Mouse (Mus musculus) cerebellum, adult 11 months (tissue): Measurements from ENCODE around the gene Git1.

ENCODE experiments used
- DNase-seq: peaks from one replicate; pipeline ENCODE4 v3.0.0; 2022

Git1 gene

DNA sequence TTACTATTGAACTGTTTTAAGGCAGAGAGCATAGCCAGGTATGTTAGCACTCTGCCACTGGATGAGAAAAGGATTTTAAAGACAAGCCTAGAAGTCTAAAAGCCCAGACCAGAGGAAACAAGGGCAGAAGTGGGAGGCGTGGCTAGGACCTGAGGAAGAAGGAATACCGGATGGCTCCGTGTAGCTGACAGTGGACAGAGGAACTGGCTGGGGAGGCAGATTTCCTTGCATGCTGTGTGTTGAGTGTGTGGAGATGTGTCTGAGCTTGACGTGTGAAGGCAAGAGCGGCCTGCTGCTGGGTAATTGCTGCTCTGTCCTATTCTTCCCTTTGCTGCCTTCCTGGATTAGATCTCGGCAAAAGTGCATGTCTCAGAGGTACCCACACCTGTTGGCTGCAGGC, 9.1 kb downstream of the Git1 start:
- no peak for DNase-seq

GRCm38 (mm10) chr11:77503511-77503910, 10.1 kb downstream of the Git1 start:
- DNase-seq, result peak; percentile 25

- DNase-seq, result no peak
Measured at GRCm38 (mm10) chr11:77504377-77504776, 11.0 kb downstream of the Git1 start.

DNA sequence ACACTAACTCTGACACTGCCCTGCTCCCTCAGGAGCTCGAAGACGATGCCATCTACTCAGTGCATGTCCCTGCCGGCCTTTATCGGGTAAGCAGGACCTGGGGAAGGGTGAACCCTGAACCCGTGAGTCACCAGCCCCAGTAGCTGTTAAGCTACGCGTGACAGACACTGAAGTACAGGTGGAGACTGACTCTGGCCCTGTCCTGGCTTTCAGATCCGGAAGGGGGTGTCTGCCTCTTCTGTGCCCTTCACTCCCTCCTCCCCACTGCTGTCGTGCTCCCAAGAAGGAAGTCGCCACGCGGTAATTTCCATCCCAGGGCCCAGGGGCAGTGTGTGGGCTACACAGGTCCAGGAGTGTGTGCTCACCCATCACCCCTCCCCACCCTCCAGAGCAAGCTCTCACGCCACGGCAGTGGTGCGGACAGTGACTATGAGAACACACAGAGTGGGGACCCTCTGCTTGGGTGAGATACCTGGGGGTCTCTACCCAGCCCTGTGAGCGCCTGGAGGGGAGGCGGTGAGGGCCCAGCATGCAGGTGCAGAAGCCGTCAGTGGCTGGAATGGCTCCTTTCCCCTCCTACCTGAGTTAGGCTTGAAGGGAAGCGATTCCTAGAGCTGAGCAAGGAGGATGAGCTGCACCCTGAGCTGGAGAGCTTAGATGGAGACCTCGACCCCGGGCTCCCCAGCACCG, 12.1 kb downstream of the Git1 start:
- peak; percentile 21 for DNase-seq

DNA sequence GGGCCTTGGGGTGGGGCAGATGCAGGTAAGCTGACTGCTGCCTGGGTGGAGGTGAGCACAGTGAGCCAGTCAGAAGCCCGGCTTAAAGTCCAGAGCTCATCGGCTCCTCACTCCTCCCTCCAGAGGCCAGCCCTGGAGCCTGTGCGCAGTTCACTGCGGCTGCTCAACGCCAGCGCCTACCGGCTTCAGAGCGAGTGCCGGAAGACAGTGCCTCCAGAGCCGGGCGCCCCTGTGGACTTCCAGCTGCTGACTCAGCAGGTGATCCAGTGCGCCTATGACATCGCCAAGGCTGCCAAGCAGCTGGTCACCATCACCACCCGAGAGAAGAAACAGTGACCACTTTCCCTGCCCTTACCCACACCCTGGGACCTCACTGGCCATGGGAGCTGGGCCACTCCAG, 12.9 kb downstream of the Git1 start:
- DNase-seq, result peak; percentile 16

GRCm38 (mm10) chr11:77506941-77507340, 13.6 kb downstream of the Git1 start:
- peak; percentile 12 for DNase-seq

- peak; percentile 24 for DNase-seq
Measured at GRCm38 (mm10) chr11:77507426-77507825, 14.1 kb downstream of the Git1 start.

- DNase-seq, result peak; percentile 73
Measured at GRCm38 (mm10) chr11:77508068-77509021, 15.0 kb downstream of the Git1 start.

GRCm38 (mm10) chr11:77511336-77511735, 18.0 kb downstream of the Git1 start:
- no peak for DNase-seq

GRCm38 (mm10) chr11:77512891-77513810, 19.8 kb downstream of the Git1 start:
- DNase-seq, result peak; percentile 75

GRCm38 (mm10) chr11:77513811-77514170, 20.4 kb downstream of the Git1 start:
- DNase-seq, result no peak

GRCm38 (mm10) chr11:77514281-77514831, 21.0 kb downstream of the Git1 start:
- no peak for DNase-seq

GRCm38 (mm10) chr11:77514832-77515636, 21.7 kb downstream of the Git1 start, which contains the start of gene Abhd15:
TSS of gene Abhd15 (plus strand) at chr11:77515121.
- peak; percentile 28 for DNase-seq

GRCm38 (mm10) chr11:77515637-77516552, 22.5 kb downstream of the Git1 start, which contains the start of gene Trp53i13:
TSS of gene Trp53i13 (minus strand) at chr11:77515980.
- DNase-seq, result no peak

- no peak for DNase-seq
Measured at GRCm38 (mm10) chr11:77516553-77517425, 23.4 kb downstream of the Git1 start.

- DNase-seq, result no peak
Measured at GRCm38 (mm10) chr11:77518051-77518798, 24.9 kb downstream of the Git1 start.

- DNase-seq, result no peak
Measured at GRCm38 (mm10) chr11:77519043-77519442, 25.7 kb downstream of the Git1 start, which contains the start of gene Gm10392. TSS of gene Gm10392 (minus strand) at chr11:77519198.
